Mouse (Mus musculus) ES-E14 (cell line): ENCODE measurements around the gene Tmem233. TPM values are rescaled to one million over a fixed set of nuclear protein-coding genes. Genes with fewer than 3 reads are reported as not detected.

ENCODE experiments used
- DNase-seq: peaks from one replicate; pipeline ENCODE4 v3.0.0-alpha.2; 2013; ENCODE audit warnings: low read depth, low spot score
- H3K27ac ChIP-seq: 2 replicates; pipeline ENCODE4 v1.5.1; 2012; ENCODE audit warnings: low read depth, mild to moderate bottlenecking, low read length, moderate library complexity, mixed read lengths; ENCODE audit not compliant: poor library complexity, insufficient read depth, severe bottlenecking
- H3K36me3 ChIP-seq: 2 replicates; pipeline ENCODE4 v1.6.1; 2012; ENCODE audit warnings: mild to moderate bottlenecking, low read length, moderate library complexity, mixed read lengths; ENCODE audit not compliant: control insufficient read depth, poor library complexity, insufficient read depth, severe bottlenecking
- H3K4me1 ChIP-seq, 2 experiments: fragments of 150-350 bp in 1 of 2; sonication (generic) in 1 of 2; 2 replicates each; pipeline ENCODE4 v1.6.1; 2012; ENCODE audit warnings: low read length in 2 of 2, mild to moderate bottlenecking in 1 of 2, mixed read lengths in 1 of 2; ENCODE audit not compliant: control insufficient read depth in 2 of 2, insufficient read depth in 2 of 2, poor library complexity in 1 of 2
- H3K4me3 ChIP-seq, 2 experiments: fragments of 150-350 bp in 1 of 2; sonication (generic) in 1 of 2; 2 replicates each; pipeline ENCODE4 v1.5.1; 2012; ENCODE audit warnings: low read length in 2 of 2, low read depth in 1 of 2, mild to moderate bottlenecking in 1 of 2, mixed read lengths in 1 of 2; ENCODE audit not compliant: insufficient read depth in 1 of 2, poor library complexity in 1 of 2, severe bottlenecking in 1 of 2
- H3K9ac ChIP-seq: 2 replicates; pipeline ENCODE4 v1.6.1; 2012; ENCODE audit warnings: low read depth, mild to moderate bottlenecking, low read length, mixed read lengths; ENCODE audit not compliant: poor library complexity, insufficient read depth, severe bottlenecking
- H3K9me3 ChIP-seq: fragments of 150-350 bp; sonication (generic); 2 replicates; pipeline ENCODE4 v1.6.1; 2012; ENCODE audit warnings: low read depth, mild to moderate bottlenecking, low read length; ENCODE audit not compliant: control insufficient read depth, insufficient read depth
- CHD2 ChIP-seq: IDR thresholded peaks from 2 replicates; pipeline ENCODE4 v1.6.1; 2014; ENCODE audit warnings: mild to moderate bottlenecking, low read depth, low read length, inconsistent platforms
- HCFC1 ChIP-seq: IDR thresholded peaks from 2 replicates; pipeline ENCODE4 v1.6.1; 2012; ENCODE audit warnings: low read length, inconsistent platforms, borderline replicate concordance; ENCODE audit not compliant: insufficient read depth
- MAFK ChIP-seq: IDR thresholded peaks from 2 replicates; pipeline ENCODE4 v1.6.1; 2014; ENCODE audit warnings: mild to moderate bottlenecking, low read depth, low read length, inconsistent platforms; ENCODE audit not compliant: insufficient read depth
- ZC3H11A ChIP-seq: IDR thresholded peaks from 2 replicates; pipeline ENCODE4 v1.6.1; 2012; ENCODE audit warnings: low read depth, mild to moderate bottlenecking, inconsistent platforms, low read length, borderline replicate concordance
- ZNF384 ChIP-seq: IDR thresholded peaks from 2 replicates; pipeline ENCODE4 v1.6.1; 2012; ENCODE audit warnings: low read depth, low read length, inconsistent platforms
- in situ Hi-C, 2 experiments: fragments of 600-800 bp; cut with MboI; formaldehyde crosslinking; loops; one replicate each; pipeline ENCODE4 v1.15.1; 2025; ENCODE audit warnings: low sequenced_read_pairs in 2 of 2, inconsistent platforms in 1 of 2; ENCODE audit not compliant: unreplicated experiment in 2 of 2
- total RNA-seq: library from RNA; depleted of rRNA; stranded (reverse); fragments of 300-350 nt; gene quantifications from 2 replicates; pipeline ENCODE4 v1.2.3, GENCODE M21; 2012; rRNA removed

The Tmem233 gene
- total RNA-seq, 1 experiment: not detected

DNA sequence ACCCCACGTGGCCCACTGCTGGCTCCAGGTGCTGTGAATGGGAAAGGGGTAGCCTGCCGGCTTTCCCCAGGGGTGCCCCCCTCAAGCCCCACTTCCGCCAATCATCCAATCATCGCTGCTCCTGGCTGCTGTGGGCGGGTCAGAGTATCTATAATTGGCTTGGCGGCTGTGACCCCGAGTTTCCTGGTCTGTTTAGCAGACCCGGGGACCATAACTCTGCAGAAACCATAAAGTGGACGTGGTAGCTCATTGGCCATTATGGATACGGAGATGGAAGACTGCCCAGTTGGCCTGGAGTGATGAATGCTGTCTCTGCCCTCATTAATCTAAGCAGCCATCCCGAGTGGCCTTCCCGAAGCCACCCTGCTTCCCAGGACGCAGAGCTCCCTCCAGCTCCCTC is 79.2 kb downstream of the Tmem233 start:
- H3K4me3 ChIP-seq: peak overlapping the region; percentile 11 to 13; a peak in 2 of 4 replicates
- no peak overlapping the region for H3K27ac ChIP-seq
- no peak for DNase-seq
- in situ Hi-C loops: no loop called here
- no peaks in the 10 kb centered on the region for H3K9me3 ChIP-seq
- peak overlapping the region; percentile 4; the same call in 1 of the 2 replicates for H3K9ac ChIP-seq
- peaks cover 2 to 22% of the 10 kb centered on the region in 2 experiments; a peak in 2 of 4 replicates for H3K4me1 ChIP-seq
- TF ChIP-seq MAFK (no peak), CHD2 (no peak), ZNF384 (no peak), ZC3H11A (no peak), HCFC1 (no peak)
- peaks cover 5% of the 10 kb centered on the region; the same call in 1 of the 2 replicates for H3K36me3 ChIP-seq

- DNase-seq: no peak
- Histone ChIP-seq H3K4me1 (peaks cover 2 to 22% of the 10 kb centered on the region in 2 experiments; a peak in 2 of 4 replicates), H3K27ac (no peak overlapping the region), H3K9me3 (no peaks in the 10 kb centered on the region), H3K4me3 (no peak overlapping the region), H3K36me3 (peaks cover 5% of the 10 kb centered on the region; the same call in 1 of the 2 replicates), H3K9ac (no peak overlapping the region)
- TF ChIP-seq HCFC1 (no peak), ZC3H11A (no peak), CHD2 (no peak), MAFK (no peak), ZNF384 (no peak)
- in situ Hi-C loops: no loop called here
Observed at GRCm38 (mm10) chr5:116003154-116003553, 79.9 kb downstream of the Tmem233 start.

- peaks cover 42% of the 10 kb centered on the region for H3K36me3 ChIP-seq
- H3K9ac ChIP-seq: no peak overlapping the region
- H3K27ac ChIP-seq: no peak overlapping the region
- no peak for DNase-seq
- H3K4me3 ChIP-seq: no peak overlapping the region
- peaks cover 0 to 3% of the 10 kb centered on the region in 2 experiments; a peak in 1 of 4 replicates for H3K4me1 ChIP-seq
- in situ Hi-C loops: no loop called here
- TF ChIP-seq ZC3H11A (no peak), MAFK (no peak), CHD2 (no peak), ZNF384 (no peak), HCFC1 (no peak)
- H3K9me3 ChIP-seq: 0 out of 2 replicates have a peak, but pooled peaks cover 1% of the 10 kb centered on the region
Observed at GRCm38 (mm10) chr5:115997376-115997775, 85.7 kb downstream of the Tmem233 start.

DNA sequence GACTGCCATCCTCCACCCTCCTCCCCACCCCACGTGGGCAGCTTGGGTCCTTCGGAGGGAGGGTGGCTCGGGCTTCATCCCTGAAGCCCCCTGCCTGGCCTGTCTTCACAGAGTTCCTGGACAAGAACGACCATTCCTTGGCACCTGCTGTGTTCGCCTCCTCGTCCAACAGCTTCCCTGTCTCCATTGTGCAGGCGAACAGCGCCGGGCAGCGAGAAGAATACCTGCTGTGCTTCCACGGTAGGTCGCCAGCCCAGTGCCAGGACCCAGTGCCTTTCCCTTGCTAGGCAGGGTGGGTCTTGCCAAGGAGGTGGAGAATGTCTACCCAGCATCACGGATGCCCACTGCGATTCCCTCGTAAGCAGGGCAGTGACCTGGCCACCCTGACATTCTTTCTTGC is 88.9 kb downstream of the Tmem233 start:
- TF ChIP-seq HCFC1: no peak
- no peak for TF ChIP-seq CHD2
- TF ChIP-seq ZNF384: no peak
- TF ChIP-seq ZC3H11A: no peak
- no peak for TF ChIP-seq MAFK
- Histone ChIP-seq H3K9ac (no peak overlapping the region), H3K36me3 (peaks cover 50% of the 10 kb centered on the region), H3K9me3 (0 out of 2 replicates have a peak, but pooled peaks cover 1% of the 10 kb centered on the region), H3K4me1 (peaks cover 0 to 3% of the 10 kb centered on the region in 2 experiments; a peak in 1 of 4 replicates), H3K4me3 (no peak overlapping the region), H3K27ac (no peak overlapping the region)
- no peak for DNase-seq
- in situ Hi-C loops: no loop called here

- Histone ChIP-seq H3K36me3 (peaks cover 60% of the 10 kb centered on the region), H3K27ac (no peak overlapping the region), H3K9ac (no peak overlapping the region), H3K9me3 (0 out of 2 replicates have a peak, but pooled peaks cover 1% of the 10 kb centered on the region), H3K4me3 (no peak overlapping the region), H3K4me1 (peaks cover 0 to 7% of the 10 kb centered on the region in 2 experiments; a peak in 2 of 4 replicates)
- no peak for TF ChIP-seq CHD2
- TF ChIP-seq HCFC1: no peak
- in situ Hi-C loops: no loop called here
- no peak for DNase-seq
Observed at GRCm38 (mm10) chr5:115991717-115992116, 91.3 kb downstream of the Tmem233 start.

Other genes with a start within 250 kb of the Tmem233 start
- 43.4 and 62.0 TPM in 2 replicates for gene Cit, start 238.0 kb downstream of the Tmem233 start, total RNA-seq
- gene Prkab1, start 58.7 kb downstream of the Tmem233 start, total RNA-seq: 21.2 and 22.8 TPM in 2 replicates
- 0.54 and 0.79 TPM in 2 replicates for gene Ccdc60, start 205.7 kb upstream of the Tmem233 start, total RNA-seq